Mouse (Mus musculus) embryonic facial prominence, embryonic 10.5 days (tissue): Measurements from ENCODE around the gene Zmiz2. TPM values are rescaled to one million over a fixed set of nuclear protein-coding genes. Genes with fewer than 3 reads are reported as not detected.
"Not testable (repeated sequence)": the region's sequence is repeated elsewhere in the genome, so short reads cannot be mapped to it uniquely, and the experiment has no call there.

Experiments
- DNase-seq: peaks from one replicate; pipeline ENCODE4 v3.0.0-alpha.2; 2017; ENCODE audit warnings: low spot score
- H3K27ac ChIP-seq: fragments of 300-500 bp; sonication (generic); replicated peaks from 2 replicates; pipeline ENCODE4 v1.5.1; 2016; ENCODE audit warnings: mild to moderate bottlenecking
- H3K27me3 ChIP-seq: fragments of 300-500 bp; sonication (generic); replicated peaks from 2 replicates; pipeline ENCODE4 v1.6.1; 2016; ENCODE audit warnings: low read depth, mild to moderate bottlenecking; ENCODE audit not compliant: poor library complexity, severe bottlenecking
- H3K36me3 ChIP-seq: fragments of 300-500 bp; sonication (generic); replicated peaks from 2 replicates; pipeline ENCODE4 v1.6.1; 2016; ENCODE audit warnings: mild to moderate bottlenecking, moderate library complexity
- H3K4me1 ChIP-seq: fragments of 300-500 bp; sonication (generic); 2 replicates; pipeline ENCODE4 v1.6.1; 2016
- H3K4me3 ChIP-seq: fragments of 300-500 bp; sonication (generic); 2 replicates; pipeline ENCODE4 v1.5.1; 2016; ENCODE audit warnings: mild to moderate bottlenecking, moderate library complexity
- H3K9me3 ChIP-seq: fragments of 300-500 bp; sonication (generic); 2 replicates; pipeline ENCODE4 v1.6.1; 2016; ENCODE audit warnings: mild to moderate bottlenecking
- WGBS: fragments of 180-500 bp; shearing (Covaris S2); methylation state at CpG from one replicate; pipeline ENCODE4 v1.1.7; 2016; 5-methylcytosine and 5-hydroxymethylcytosine counted together
- polyA plus RNA-seq: library from polyadenylated mRNA; unstranded; fragments of >200 nt; fragmentation: Nextera tagmentation; extraction: Ambion mirVana; gene quantifications from 2 replicates; pipeline ENCODE4 v1.2.1, GENCODE M21; 2016

Gene Zmiz2
- polyA plus RNA-seq, 1 experiment from 2014 or later: 13.6 TPM

DNA sequence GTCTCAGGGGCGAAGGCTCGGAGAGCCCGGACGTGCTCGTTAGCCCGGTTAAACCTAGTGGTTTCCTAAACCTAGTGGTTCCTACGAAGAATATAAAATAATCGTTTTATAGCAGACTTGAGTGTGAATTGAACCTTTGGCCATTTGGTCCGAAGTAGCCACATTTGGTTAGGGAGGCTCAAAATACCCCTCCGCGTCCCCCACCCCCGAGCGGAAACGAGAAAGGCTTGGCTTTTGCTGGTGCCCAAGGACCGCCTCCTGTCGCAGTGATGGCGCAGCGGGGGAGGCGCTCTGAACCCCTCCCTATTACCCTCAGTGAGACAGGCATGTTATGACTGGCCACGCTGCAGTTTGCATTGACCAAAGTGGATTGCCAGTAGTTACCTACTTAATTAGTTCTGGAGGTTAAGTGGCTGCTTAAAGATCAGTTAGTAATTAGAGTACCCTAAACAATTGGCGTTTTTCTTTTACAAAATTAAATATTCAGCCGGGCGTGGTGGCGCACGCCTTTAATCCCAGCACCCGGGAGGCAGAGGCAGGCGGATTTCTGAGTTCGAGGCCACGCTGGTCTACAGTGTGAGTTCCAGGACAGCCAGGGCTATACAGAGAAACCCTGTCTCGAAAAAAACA is 27.6 kb downstream of the Zmiz2 start:
- Histone ChIP-seq H3K27ac (peak overlapping the region; percentile 99), H3K36me3 (peaks cover 47% of the 10 kb centered on the region), H3K4me3 (peak overlapping the region; percentile 73), H3K4me1 (peaks cover 25% of the 10 kb centered on the region), H3K9me3 (no peaks in the 10 kb centered on the region), H3K27me3 (no peaks in the 10 kb centered on the region)
- DNase-seq: peak; percentile 80
- WGBS: 2% methylated on average over 30 of the region's 30 CpGs

DNA sequence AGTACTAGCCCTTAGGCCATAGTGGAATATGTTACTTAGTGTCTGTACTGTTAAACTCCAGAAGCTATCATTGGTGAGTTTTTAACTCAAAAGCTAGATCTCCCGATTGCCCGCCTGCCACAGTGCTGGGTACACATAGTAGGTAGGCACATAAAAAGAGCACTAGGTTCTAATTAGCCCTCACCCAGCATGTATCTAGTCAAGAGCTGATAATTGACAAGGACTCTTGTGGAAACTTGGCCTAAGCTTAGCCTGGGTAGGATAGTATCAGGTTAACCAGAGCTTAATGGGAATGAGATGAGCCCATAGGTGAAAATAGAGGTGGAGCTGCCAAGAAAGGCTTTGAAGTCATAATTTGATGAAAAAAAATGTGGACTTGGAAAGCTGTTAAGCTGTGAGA is 28.2 kb downstream of the Zmiz2 start:
- Histone ChIP-seq H3K4me1 (peaks cover 25% of the 10 kb centered on the region), H3K36me3 (peaks cover 53% of the 10 kb centered on the region), H3K27me3 (no peaks in the 10 kb centered on the region), H3K9me3 (no peaks in the 10 kb centered on the region), H3K27ac (peak overlapping the region; percentile 99; the same call in 1 of the 2 replicates), H3K4me3 (peak overlapping the region; percentile 73)
- WGBS: 50% methylated on average over 2 of the region's 2 CpGs
- no peak for DNase-seq

DNA sequence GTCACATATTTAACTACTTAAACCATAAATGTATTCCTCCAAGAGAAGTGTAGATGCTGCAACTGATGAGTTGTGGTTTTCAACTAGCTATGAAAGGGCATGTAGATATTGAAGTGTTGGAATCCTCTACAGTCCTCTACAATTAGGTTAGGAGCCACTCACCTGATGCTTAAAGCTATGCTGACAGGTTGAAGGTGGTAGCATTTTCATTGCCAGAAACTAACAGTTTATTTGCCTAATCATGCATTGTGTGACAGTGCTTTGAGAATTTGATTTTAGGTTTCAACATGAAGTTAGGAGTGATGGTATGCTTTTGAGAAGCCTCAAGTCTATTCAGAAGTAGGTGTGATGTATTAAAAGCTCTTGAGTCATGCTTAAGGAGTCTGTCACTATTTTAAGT is 28.6 kb downstream of the Zmiz2 start:
- H3K4me1 ChIP-seq: peaks cover 25% of the 10 kb centered on the region
- no peaks in the 10 kb centered on the region for H3K27me3 ChIP-seq
- no peak for DNase-seq
- peaks cover 57% of the 10 kb centered on the region for H3K36me3 ChIP-seq
- no peaks in the 10 kb centered on the region for H3K9me3 ChIP-seq
- H3K4me3 ChIP-seq: peak overlapping the region; percentile 73
- H3K27ac ChIP-seq: no peak overlapping the region

DNA sequence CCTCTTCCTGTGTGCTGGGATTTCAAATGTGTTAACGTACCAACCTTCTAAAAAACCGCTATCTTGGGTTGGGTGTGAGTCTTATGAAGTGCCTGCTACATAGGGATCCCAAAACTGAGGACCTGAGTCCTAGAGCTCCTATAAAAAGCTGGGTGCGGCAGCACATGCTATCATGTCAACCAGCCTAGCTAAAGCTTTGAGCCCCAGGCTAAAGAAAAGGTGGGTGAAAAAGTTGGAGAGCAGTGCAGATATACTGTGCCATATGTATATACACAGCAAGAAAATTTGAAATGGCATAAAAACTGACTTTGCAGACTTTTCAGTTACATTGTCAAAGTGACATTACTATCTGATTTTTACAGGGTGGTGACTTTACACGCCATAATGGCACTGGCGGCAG is 29.9 kb downstream of the Zmiz2 start:
- Histone ChIP-seq H3K36me3 (peaks cover 70% of the 10 kb centered on the region), H3K9me3 (no peaks in the 10 kb centered on the region), H3K27ac (no peak overlapping the region), H3K4me1 (peaks cover 25% of the 10 kb centered on the region), H3K4me3 (peak overlapping the region; percentile 73; the same call in 1 of the 2 replicates), H3K27me3 (no peaks in the 10 kb centered on the region)
- DNase-seq: no peak
- 92% methylated on average over 5 of the region's 5 CpGs for WGBS

DNA sequence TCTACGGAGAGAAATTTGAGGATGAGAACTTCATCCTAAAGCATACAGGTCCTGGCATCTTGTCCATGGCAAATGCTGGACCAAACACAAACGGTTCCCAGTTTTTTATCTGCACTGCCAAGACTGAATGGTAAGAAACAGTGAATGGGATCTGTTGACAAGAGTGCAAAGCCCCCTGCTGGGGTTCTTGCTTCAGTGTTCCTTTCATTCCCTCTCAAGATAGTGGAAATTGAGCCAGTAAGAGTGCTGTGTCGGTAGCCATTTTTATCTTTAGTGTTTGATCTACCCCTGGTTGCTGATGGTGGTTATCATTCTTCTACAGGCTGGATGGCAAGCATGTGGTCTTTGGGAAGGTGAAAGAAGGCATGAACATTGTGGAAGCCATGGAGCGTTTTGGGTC is 30.3 kb downstream of the Zmiz2 start:
- Histone ChIP-seq H3K36me3 (peaks cover 74% of the 10 kb centered on the region), H3K4me1 (peaks cover 25% of the 10 kb centered on the region)
- not testable (repeated sequence) for H3K27ac ChIP-seq, H3K9me3 ChIP-seq, DNase-seq, H3K27me3 ChIP-seq, H3K4me3 ChIP-seq
- 77% methylated on average over 4 of the region's 4 CpGs for WGBS

DNA sequence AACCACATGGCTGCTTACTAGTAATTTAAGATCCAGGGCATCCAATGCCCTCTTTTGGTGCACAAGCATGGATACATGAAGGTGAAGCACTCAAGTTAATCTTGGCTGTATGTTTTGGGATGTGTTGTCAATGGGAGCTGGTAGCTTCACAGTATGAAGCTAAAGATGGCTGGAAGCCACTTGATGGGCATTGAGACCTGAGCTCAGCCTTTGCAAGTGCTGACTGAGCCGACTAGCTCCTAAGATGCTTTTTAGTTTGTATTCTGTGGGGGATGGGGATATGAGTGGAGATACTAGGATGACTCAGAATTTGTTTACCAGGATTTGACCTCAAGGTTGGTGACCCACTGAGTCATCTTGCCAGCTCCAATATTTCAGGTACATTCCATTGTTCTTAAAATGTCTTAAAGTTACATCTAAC is 31.4 kb downstream of the Zmiz2 start:
- peaks cover 84% of the 10 kb centered on the region for H3K36me3 ChIP-seq

DNA sequence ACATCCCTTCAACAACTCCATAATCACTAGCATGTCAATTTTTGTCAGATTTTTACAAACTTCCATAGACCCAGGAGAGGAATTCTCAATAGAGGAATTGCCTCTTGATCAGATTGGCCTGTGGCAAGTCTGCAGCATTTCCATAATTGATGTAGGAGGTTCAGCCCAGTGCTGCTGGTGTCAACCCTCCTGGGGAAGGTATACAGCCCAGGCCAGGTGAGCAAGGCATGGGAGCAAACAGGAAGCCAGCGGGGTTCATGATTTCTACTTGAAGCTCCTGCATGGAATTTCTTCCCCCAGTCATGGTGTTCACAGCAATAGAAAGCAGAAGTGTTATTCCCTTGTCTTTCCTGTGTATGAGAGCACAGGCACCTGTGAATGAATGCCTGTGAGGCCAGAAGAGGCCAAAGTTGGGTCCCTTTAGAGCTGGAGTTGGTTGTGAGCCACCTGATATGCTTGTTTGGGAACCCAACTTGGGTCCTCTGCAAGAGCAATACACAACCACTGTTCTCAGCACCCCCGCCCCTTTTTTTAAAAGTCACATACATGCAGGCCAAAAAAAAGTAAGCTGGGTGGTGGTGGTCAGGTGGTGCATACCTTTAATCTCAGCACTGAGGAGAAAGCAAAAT is 32.0 kb downstream of the Zmiz2 start:
- no peak for DNase-seq

More for the DNA sequence above, 31.4 kb downstream of the Zmiz2 start:
- DNase-seq: no peak
- Histone ChIP-seq H3K27ac (no peak overlapping the region), H3K27me3 (no peaks in the 10 kb centered on the region), H3K9me3 (no peaks in the 10 kb centered on the region), H3K4me1 (peaks cover 16% of the 10 kb centered on the region), H3K4me3 (no peak overlapping the region)
- WGBS: 38% methylated on average over 1 of the region's 1 CpGs

DNA sequence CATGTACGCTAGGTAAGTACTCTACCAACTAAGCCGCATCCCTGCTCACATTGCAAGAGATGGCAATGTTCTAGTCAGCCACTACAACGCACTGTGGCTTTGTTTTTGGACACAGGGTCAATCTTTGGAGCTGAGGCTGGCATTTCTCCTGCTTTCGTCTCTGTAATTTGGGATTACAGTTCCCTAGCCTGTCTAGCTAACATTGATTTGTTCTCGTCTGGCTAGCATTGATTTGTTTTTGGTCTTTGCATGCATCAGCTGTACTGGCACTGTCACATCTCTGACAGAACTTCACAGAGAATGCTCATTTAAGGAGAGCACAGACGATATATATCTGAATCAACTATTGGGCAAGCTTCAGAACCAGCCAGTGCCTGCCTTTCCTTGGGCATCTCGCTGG is 41.3 kb downstream of the Zmiz2 start:
- Histone ChIP-seq H3K4me1 (no peaks in the 10 kb centered on the region), H3K36me3 (peaks cover 98% of the 10 kb centered on the region), H3K9me3 (no peaks in the 10 kb centered on the region), H3K27ac (no peak overlapping the region), H3K27me3 (no peaks in the 10 kb centered on the region), H3K4me3 (no peak overlapping the region)
- WGBS: 94% methylated on average over 7 of the region's 7 CpGs
- no peak for DNase-seq

More for the DNA sequence above, 32.0 kb downstream of the Zmiz2 start:
- H3K27me3 ChIP-seq: no peaks in the 10 kb centered on the region
- peaks cover 87% of the 10 kb centered on the region for H3K36me3 ChIP-seq
- no peak overlapping the region for H3K27ac ChIP-seq
- H3K4me3 ChIP-seq: no peak overlapping the region
- peaks cover 16% of the 10 kb centered on the region for H3K4me1 ChIP-seq
- WGBS: 73% methylated on average over 2 of the region's 2 CpGs
- H3K9me3 ChIP-seq: no peaks in the 10 kb centered on the region

DNA sequence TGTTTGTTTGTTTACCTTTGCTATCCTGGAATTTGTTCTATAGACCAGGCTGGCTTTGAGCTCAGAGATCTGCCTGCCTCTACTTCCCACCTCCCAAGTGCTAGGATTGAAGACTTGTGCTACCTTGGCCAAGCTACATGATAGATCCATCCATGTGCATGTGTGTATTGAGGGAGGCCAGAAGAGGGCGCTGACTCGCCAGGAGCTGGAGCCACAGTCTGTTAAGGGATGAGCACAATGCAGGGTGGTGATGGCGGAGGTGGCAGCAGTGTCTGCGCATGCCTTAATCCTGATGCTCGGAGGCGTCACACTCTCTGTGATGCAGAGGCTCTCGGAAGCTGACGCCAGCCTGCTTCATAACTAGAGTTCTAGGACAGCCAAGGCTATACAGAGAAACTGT is 47.6 kb downstream of the Zmiz2 start:
- Histone ChIP-seq H3K4me1 (no peaks in the 10 kb centered on the region), H3K36me3 (peaks cover 93% of the 10 kb centered on the region), H3K4me3 (no peak overlapping the region), H3K27ac (no peak overlapping the region), H3K9me3 (no peaks in the 10 kb centered on the region), H3K27me3 (no peaks in the 10 kb centered on the region)
- 69% methylated on average over 8 of the region's 8 CpGs for WGBS
- peak; percentile 44 for DNase-seq

DNA sequence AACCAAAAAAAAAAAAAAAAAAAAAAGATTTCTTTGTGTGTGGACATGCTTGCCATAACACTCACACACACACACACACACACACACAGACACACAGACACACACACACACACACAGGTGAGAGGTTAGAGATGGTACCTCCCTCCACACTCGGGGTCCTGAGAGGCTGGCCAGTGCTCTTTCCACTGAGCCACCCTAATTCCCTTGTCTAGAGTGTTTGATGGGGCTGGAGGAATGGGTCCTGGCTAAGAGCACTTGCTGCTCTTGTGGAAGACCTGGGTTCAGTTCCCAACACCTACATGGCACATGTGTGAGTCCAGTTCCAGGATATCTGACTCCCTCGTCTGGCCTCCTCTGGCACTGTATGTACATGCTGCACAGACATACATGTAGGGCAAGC is 48.8 kb downstream of the Zmiz2 start:
- H3K36me3 ChIP-seq: peaks cover 91% of the 10 kb centered on the region
- H3K4me3 ChIP-seq: no peak overlapping the region
- no peak for DNase-seq
- no peaks in the 10 kb centered on the region for H3K4me1 ChIP-seq
- H3K9me3 ChIP-seq: no peaks in the 10 kb centered on the region
- 92% methylated on average over 2 of the region's 2 CpGs for WGBS
- no peak overlapping the region for H3K27ac ChIP-seq
- H3K27me3 ChIP-seq: no peaks in the 10 kb centered on the region

DNA sequence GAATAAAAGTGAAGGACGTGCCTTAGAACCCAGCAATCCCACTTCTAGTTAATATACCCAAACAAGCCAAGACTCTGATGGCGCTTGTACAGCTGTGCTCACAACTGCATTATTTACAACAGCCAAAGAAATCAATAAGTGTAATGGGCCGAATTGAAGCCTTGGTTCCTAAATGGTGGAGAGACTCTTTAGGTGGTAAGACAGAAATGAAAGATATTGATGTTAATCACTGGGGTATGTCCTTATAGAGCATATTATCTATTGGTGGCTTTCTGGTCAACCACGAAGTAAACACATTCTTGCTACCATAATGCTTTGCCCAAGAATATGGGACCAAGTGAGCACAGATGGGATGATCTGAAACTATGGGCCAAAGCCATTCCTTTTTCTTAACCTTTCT is 51.3 kb downstream of the Zmiz2 start:
- H3K9me3 ChIP-seq: no peaks in the 10 kb centered on the region
- H3K27ac ChIP-seq: no peak overlapping the region
- no peaks in the 10 kb centered on the region for H3K27me3 ChIP-seq
- no peak overlapping the region for H3K4me3 ChIP-seq
- no peak for DNase-seq
- peaks cover 66% of the 10 kb centered on the region for H3K36me3 ChIP-seq
- WGBS: 95% methylated on average over 4 of the region's 4 CpGs
- H3K4me1 ChIP-seq: peaks cover 8% of the 10 kb centered on the region

DNA sequence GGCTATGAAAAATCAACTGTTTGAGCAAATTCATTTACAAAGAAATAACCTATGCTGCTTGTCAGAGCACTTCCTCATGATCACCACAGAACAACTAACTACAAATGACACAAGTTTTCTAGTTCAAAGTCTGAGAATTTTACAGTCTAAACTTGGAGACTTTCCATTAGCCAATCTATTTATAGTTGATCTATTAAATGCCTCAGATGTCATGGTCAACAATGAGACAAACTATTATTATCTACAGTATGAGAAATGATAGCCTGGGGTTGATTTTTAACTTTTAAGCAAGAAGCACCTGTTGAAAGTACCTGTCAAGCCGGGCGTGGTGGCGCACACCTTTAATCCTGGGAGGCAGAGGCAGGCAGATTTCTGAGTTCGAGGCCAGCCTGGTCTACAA is 53.7 kb downstream of the Zmiz2 start:
- no peaks in the 10 kb centered on the region for H3K27me3 ChIP-seq
- peak overlapping the region; percentile 18; the same call in 1 of the 2 replicates for H3K4me3 ChIP-seq
- no peaks in the 10 kb centered on the region for H3K9me3 ChIP-seq
- 94% methylated on average over 4 of the region's 4 CpGs for WGBS
- peaks cover 42% of the 10 kb centered on the region for H3K36me3 ChIP-seq
- no peak for DNase-seq
- H3K27ac ChIP-seq: no peak overlapping the region
- H3K4me1 ChIP-seq: peaks cover 10% of the 10 kb centered on the region

DNA sequence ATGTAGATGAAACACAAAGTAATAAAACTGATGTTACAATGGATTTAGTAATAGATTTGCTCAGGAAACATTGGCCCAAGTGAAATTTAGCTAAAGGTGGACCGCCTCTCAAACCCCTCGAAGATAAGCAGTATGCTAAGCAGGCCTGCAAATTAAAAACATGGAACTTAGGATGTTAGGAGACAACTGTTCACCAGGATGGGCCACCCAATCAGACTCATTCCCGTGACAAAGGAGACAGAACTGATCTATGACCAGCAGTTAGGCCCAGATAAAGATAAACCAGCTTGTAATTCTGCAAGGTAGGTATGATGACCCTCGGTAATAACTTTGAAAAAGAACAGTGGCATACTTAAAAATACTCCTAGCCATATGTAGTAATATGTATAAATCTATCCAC is 54.2 kb downstream of the Zmiz2 start:
- DNase-seq: no peak
- Histone ChIP-seq H3K4me1 (peaks cover 10% of the 10 kb centered on the region), H3K27ac (peak overlapping the region; percentile 93), H3K9me3 (peaks cover 2% of the 10 kb centered on the region; the same call in 1 of the 2 replicates), H3K4me3 (peak overlapping the region; percentile 71), H3K36me3 (peaks cover 37% of the 10 kb centered on the region), H3K27me3 (no peaks in the 10 kb centered on the region)
- WGBS: 72% methylated on average over 4 of the region's 4 CpGs
